Mouse (Mus musculus): ENCODE results near the gene Fbxl21.

GRCm38 (mm10) chr13:56522081-56522820 is at the start of gene Fbxl21:
- TF ChIP-seq POLR2A (IDR thresholded peaks at IDR 0.05; ENCODE audit: low read depth, low read length) (peak; percentile 91), CTCF (IDR thresholded peaks at IDR 0.05; ENCODE audit: extremely low read depth, insufficient read length, insufficient replicate concordance, low read depth, low read length) (no peak)

Measured in small intestine, adult 2 months (tissue).